Mouse (Mus musculus) myocyte (in vitro differentiated cells): ENCODE results near the gene Tmem33. TPM values are rescaled to one million over a fixed set of nuclear protein-coding genes. Genes with fewer than 3 reads are reported as not detected.

Source experiments
- H3K27me3 ChIP-seq: one replicate; pipeline ENCODE4 v1.6.1; 2011; ENCODE audit not compliant: control insufficient read depth, insufficient read depth, insufficient read length
- H3K36me3 ChIP-seq: one replicate; pipeline ENCODE4 v1.6.1; 2011; ENCODE audit not compliant: control insufficient read depth, insufficient read depth
- H3K4me2 ChIP-seq: one replicate; pipeline ENCODE4 v1.6.1; 2011; ENCODE audit warnings: low read depth, control low read depth
- H3K4me3 ChIP-seq: one replicate; pipeline ENCODE4 v1.5.1; 2011; ENCODE audit warnings: mild to moderate bottlenecking, control low read depth, moderate library complexity
- H3K79me2 ChIP-seq: one replicate; pipeline ENCODE4 v1.6.1; 2011; ENCODE audit not compliant: control insufficient read depth, insufficient read depth
- H3ac ChIP-seq: one replicate; pipeline ENCODE4 v1.6.1; 2011; ENCODE audit not compliant: control insufficient read depth, insufficient read length
- CEBPB ChIP-seq: IDR thresholded peaks from 2 replicates; pipeline ENCODE4 v1.6.1; 2011; ENCODE audit warnings: mild to moderate bottlenecking, moderate library complexity; ENCODE audit not compliant: poor library complexity, insufficient read depth, severe bottlenecking
- E2F4 ChIP-seq: IDR thresholded peaks from one replicate; pipeline ENCODE4 v1.6.1; 2011; ENCODE audit warnings: mild to moderate bottlenecking, control low read depth, moderate library complexity; ENCODE audit not compliant: insufficient read depth
- MAX ChIP-seq: IDR thresholded peaks from one replicate; pipeline ENCODE4 v1.6.1; 2011; ENCODE audit warnings: low read depth, mild to moderate bottlenecking, control low read depth
- MYOD1 ChIP-seq, 3 experiments: IDR thresholded peaks; one replicate each; pipeline ENCODE4 v1.6.1; 2011; ENCODE audit warnings: control low read depth in 2 of 3, low read depth in 2 of 3, mild to moderate bottlenecking in 2 of 3, moderate library complexity in 1 of 3; ENCODE audit not compliant: insufficient read length in 2 of 3, control insufficient read depth in 1 of 3
- MYOG ChIP-seq, 3 experiments: IDR thresholded peaks; one replicate each; pipeline ENCODE4 v1.6.1; 2011; ENCODE audit warnings: control low read depth in 2 of 3, low read depth in 2 of 3, mild to moderate bottlenecking in 2 of 3; ENCODE audit not compliant: insufficient read length in 2 of 3, control insufficient read depth in 1 of 3, insufficient read depth in 1 of 3
- POLR2A ChIP-seq: IDR thresholded peaks from one replicate; pipeline ENCODE4 v1.6.1; 2011; ENCODE audit warnings: low read depth, mild to moderate bottlenecking, control low read depth, moderate library complexity; ENCODE audit not compliant: insufficient read length
- POLR2AphosphoS2 ChIP-seq: IDR thresholded peaks from one replicate; pipeline ENCODE4 v1.6.1; 2011; ENCODE audit warnings: low read depth, control low read depth; ENCODE audit not compliant: insufficient read length
- REST ChIP-seq: IDR thresholded peaks from one replicate; pipeline ENCODE4 v1.6.1; 2011; ENCODE audit warnings: mild to moderate bottlenecking, control low read depth, moderate library complexity; ENCODE audit not compliant: insufficient read depth, insufficient read length
- SRF ChIP-seq: IDR thresholded peaks from one replicate; pipeline ENCODE4 v1.6.1; 2011; ENCODE audit warnings: low read depth; ENCODE audit not compliant: control insufficient read depth, insufficient read length
- TCF12 ChIP-seq: IDR thresholded peaks from one replicate; pipeline ENCODE4 v1.6.1; 2011; ENCODE audit warnings: mild to moderate bottlenecking, control low read depth; ENCODE audit not compliant: poor library complexity, insufficient read depth, severe bottlenecking
- TCF3 ChIP-seq: IDR thresholded peaks from one replicate; pipeline ENCODE4 v1.6.1; 2011; ENCODE audit warnings: low read depth, control low read depth; ENCODE audit not compliant: insufficient read length
- USF1 ChIP-seq: IDR thresholded peaks from one replicate; pipeline ENCODE4 v1.6.1; 2011; ENCODE audit warnings: low read depth, mild to moderate bottlenecking, control low read depth, moderate library complexity
- polyA plus RNA-seq: library from polyadenylated mRNA; unstranded; fragments of >200 nt; fragmentation: generic; extraction: Trizol; gene quantifications from one replicate; pipeline ENCODE4 v1.2.1, GENCODE M21; 2012; ENCODE audit warnings: missing spikeins

Tmem33 gene
- polyA plus RNA-seq, 1 experiment, result 42.4 TPM

GRCm38 (mm10) chr5:67299847-67300412 is 39.6 kb downstream of the Tmem33 start:
- no peak for TF ChIP-seq MYOG (IDR thresholded peaks at IDR 0.05; ENCODE audit: control insufficient read depth in 1 of 3, insufficient read depth in 1 of 3, insufficient read length in 2 of 3, low read depth in 2 of 3)
- TF ChIP-seq REST, result no peak
- no peak for TF ChIP-seq CEBPB
- no peak for TF ChIP-seq POLR2A
- TF ChIP-seq MAX, result no peak
- no peak for TF ChIP-seq TCF12
- no peak for TF ChIP-seq SRF
- TF ChIP-seq USF1, result no peak
- TF ChIP-seq POLR2AphosphoS2, result no peak
- Histone ChIP-seq H3K4me2 (no peak overlapping the region), H3K36me3 (peaks cover 3% of the 10 kb centered on the region), H3ac (no peak overlapping the region), H3K27me3 (no peaks in the 10 kb centered on the region), H3K79me2 (no peaks in the 10 kb centered on the region), H3K4me3 (no peak overlapping the region)

GRCm38 (mm10) chr5:67300926-67301597 is 40.7 kb downstream of the Tmem33 start:
- no peak overlapping the region for H3K4me3 ChIP-seq
- no peak overlapping the region for H3ac ChIP-seq
- H3K36me3 ChIP-seq, result peaks cover 2% of the 10 kb centered on the region
- no peaks in the 10 kb centered on the region for H3K79me2 ChIP-seq
- H3K4me2 ChIP-seq, result no peak overlapping the region
- H3K27me3 ChIP-seq, result no peaks in the 10 kb centered on the region
- no peak for TF ChIP-seq USF1
- TF ChIP-seq REST, result no peak
- no peak for TF ChIP-seq TCF3

- TF ChIP-seq TCF12 (no peak), SRF (no peak), POLR2AphosphoS2 (no peak), MAX (no peak), POLR2A (no peak), MYOG (IDR thresholded peaks at IDR 0.05; ENCODE audit: control insufficient read depth in 1 of 3, insufficient read depth in 1 of 3, insufficient read length in 2 of 3, low read depth in 2 of 3) (no peak), REST (no peak), USF1 (no peak), E2F4 (no peak), MYOD1 (IDR thresholded peaks at IDR 0.05; ENCODE audit: control insufficient read depth in 1 of 3, insufficient read length in 2 of 3, low read depth in 2 of 3) (no peak), CEBPB (no peak), TCF3 (no peak)
- no peak overlapping the region for H3ac ChIP-seq
- H3K79me2 ChIP-seq, result no peaks in the 10 kb centered on the region
- no peak overlapping the region for H3K4me3 ChIP-seq
- H3K27me3 ChIP-seq, result no peaks in the 10 kb centered on the region
- H3K36me3 ChIP-seq, result no peaks in the 10 kb centered on the region
- no peak overlapping the region for H3K4me2 ChIP-seq
Measured at GRCm38 (mm10) chr5:67301722-67302331, 41.5 kb downstream of the Tmem33 start.

- Histone ChIP-seq H3K4me3 (no peak overlapping the region), H3K36me3 (no peaks in the 10 kb centered on the region), H3ac (no peak overlapping the region), H3K79me2 (peaks cover 18% of the 10 kb centered on the region), H3K4me2 (no peak overlapping the region), H3K27me3 (no peaks in the 10 kb centered on the region)
- TF ChIP-seq TCF12, result no peak
- no peak for TF ChIP-seq TCF3
- no peak for TF ChIP-seq REST
- TF ChIP-seq MAX, result no peak
- no peak for TF ChIP-seq POLR2A
- TF ChIP-seq USF1, result no peak
- TF ChIP-seq MYOG (IDR thresholded peaks at IDR 0.05; ENCODE audit: control insufficient read depth in 1 of 3, insufficient read depth in 1 of 3, insufficient read length in 2 of 3, low read depth in 2 of 3), result no peak
- no peak for TF ChIP-seq CEBPB
- TF ChIP-seq E2F4, result no peak
- TF ChIP-seq POLR2AphosphoS2, result no peak
- no peak for TF ChIP-seq SRF
- TF ChIP-seq MYOD1 (IDR thresholded peaks at IDR 0.05; ENCODE audit: control insufficient read depth in 1 of 3, insufficient read length in 2 of 3, low read depth in 2 of 3), result no peak
Measured at GRCm38 (mm10) chr5:67303816-67304215, 43.5 kb downstream of the Tmem33 start.
